Mouse (Mus musculus): ENCODE measurements at regions not wholly inside any gene's neighbourhood (a gene's known extent, or its start where the extent isn't known, plus 50 kb on each side); places are given as distances from the start of the nearest gene placed in this dataset.

- no peak overlapping the region for H3K27ac ChIP-seq (ENCODE audit: insufficient read depth, low read depth)
- no peaks in the 10 kb centered on the region for H3K4me1 ChIP-seq (ENCODE audit: control insufficient read depth in 1 of 2, insufficient read depth in 2 of 2)
- no peak overlapping the region for H3K4me2 ChIP-seq (ENCODE audit: insufficient read depth, low read depth, poor library complexity, severe bottlenecking)
- no peaks in the 10 kb centered on the region for H3K36me3 ChIP-seq (replicated peaks in 1 of 2; ENCODE audit: control insufficient read depth in 1 of 2, insufficient read depth in 1 of 2, low read length in 1 of 2)
- H3K9me3 ChIP-seq (replicated peaks; ENCODE audit: low read length), result no peaks in the 10 kb centered on the region
- H3K27me3 ChIP-seq (replicated peaks), result no peaks in the 10 kb centered on the region
- no peak for DNase-seq (ENCODE audit: extremely low read depth)
- dilution Hi-C loops (cut with MboI; ENCODE audit: extremely low pct_ligation_motif_present, extremely low pct_unique_long_range_greater_than_20kb, low sequenced_read_pairs) (no loop called here), in situ Hi-C loops (cut with MboI; ENCODE audit: low pct_ligation_motif_present, low pct_unique_long_range_greater_than_20kb, low sequenced_read_pairs) (no loop called here)
- no peak overlapping the region for H3K4me3 ChIP-seq (replicated peaks in 1 of 3; ENCODE audit: low read depth in 2 of 3, low read length in 2 of 3, poor library complexity in 1 of 3)
- TF ChIP-seq CHD2 (IDR thresholded peaks at IDR 0.05; ENCODE audit: low read length) (no peak), ZC3H11A (IDR thresholded peaks at IDR 0.05; ENCODE audit: low read depth, low read length) (no peak), IRF4 (IDR thresholded peaks at IDR 0.05; ENCODE audit: low read depth, low read length) (no peak), GABPA (IDR thresholded peaks at IDR 0.05; ENCODE audit: insufficient replicate concordance, low read depth, low read length) (no peak), JUN (IDR thresholded peaks at IDR 0.05; ENCODE audit: insufficient read depth, low read depth, low read length) (no peak), USF2 (conservative IDR thresholded peaks at IDR 0.05; ENCODE audit: low read depth, low read length) (no peak), TCF12 (IDR thresholded peaks at IDR 0.05; ENCODE audit: low read depth, low read length) (no peak), SMC3 (IDR thresholded peaks at IDR 0.05; ENCODE audit: low read depth, low read length) (no peak)
- H3K79me2 ChIP-seq (replicated peaks; ENCODE audit: control insufficient read depth, extremely low read depth, insufficient read depth, poor library complexity, severe bottlenecking), result no peaks in the 10 kb centered on the region
- no peak overlapping the region for H3K9ac ChIP-seq (ENCODE audit: insufficient read depth, low read depth)
These were observed 124.9 kb upstream of the Slc44a1 start for GRCm38 (mm10) chr4:53315121-53315875.

GRCm38 (mm10) chr4:53314076-53314475, 126.1 kb upstream of the Slc44a1 start:
- Histone ChIP-seq H3K9me3 (replicated peaks; ENCODE audit: low read length) (no peaks in the 10 kb centered on the region), H3K36me3 (replicated peaks in 1 of 2; ENCODE audit: control insufficient read depth in 1 of 2, insufficient read depth in 1 of 2, low read length in 1 of 2) (no peaks in the 10 kb centered on the region), H3K79me2 (replicated peaks; ENCODE audit: control insufficient read depth, extremely low read depth, insufficient read depth, poor library complexity, severe bottlenecking) (no peaks in the 10 kb centered on the region), H3K4me1 (ENCODE audit: control insufficient read depth in 1 of 2, insufficient read depth in 2 of 2) (no peaks in the 10 kb centered on the region), H3K4me2 (ENCODE audit: insufficient read depth, low read depth, poor library complexity, severe bottlenecking) (no peak overlapping the region), H3K27me3 (replicated peaks) (no peaks in the 10 kb centered on the region), H3K9ac (ENCODE audit: insufficient read depth, low read depth) (no peak overlapping the region), H3K27ac (ENCODE audit: insufficient read depth, low read depth) (no peak overlapping the region), H3K4me3 (replicated peaks in 1 of 3; ENCODE audit: low read depth in 2 of 3, low read length in 2 of 3, poor library complexity in 1 of 3) (no peak overlapping the region)
- TF ChIP-seq SMC3 (IDR thresholded peaks at IDR 0.05; ENCODE audit: low read depth, low read length) (no peak), CHD1 (IDR thresholded peaks at IDR 0.05; ENCODE audit: low read depth, low read length) (no peak), CHD2 (IDR thresholded peaks at IDR 0.05; ENCODE audit: low read length) (no peak), UBTF (IDR thresholded peaks at IDR 0.05; ENCODE audit: low read depth, low read length) (no peak), MAZ (IDR thresholded peaks at IDR 0.05; ENCODE audit: low read depth, low read length) (no peak), RAD21 (IDR thresholded peaks at IDR 0.05; ENCODE audit: low read depth, low read length) (no peak), E2F4 (IDR thresholded peaks at IDR 0.05; ENCODE audit: insufficient replicate concordance, low read depth, low read length) (no peak)
- dilution Hi-C loops (cut with MboI; ENCODE audit: extremely low pct_ligation_motif_present, extremely low pct_unique_long_range_greater_than_20kb, low sequenced_read_pairs) (no loop called here), in situ Hi-C loops (cut with MboI; ENCODE audit: low pct_ligation_motif_present, low pct_unique_long_range_greater_than_20kb, low sequenced_read_pairs) (no loop called here)
- no peak for DNase-seq (ENCODE audit: extremely low read depth)
